Mouse (Mus musculus) cerebellum, adult 9-11 months (tissue): ENCODE data around the gene Zxdc.
A peak's percentile ranks its signal among the peaks of the same experiment; 100 is the strongest.

Source experiments
- DNase-seq: peaks from one replicate; pipeline ENCODE4 v3.0.0; 2022

The Zxdc gene

DNA sequence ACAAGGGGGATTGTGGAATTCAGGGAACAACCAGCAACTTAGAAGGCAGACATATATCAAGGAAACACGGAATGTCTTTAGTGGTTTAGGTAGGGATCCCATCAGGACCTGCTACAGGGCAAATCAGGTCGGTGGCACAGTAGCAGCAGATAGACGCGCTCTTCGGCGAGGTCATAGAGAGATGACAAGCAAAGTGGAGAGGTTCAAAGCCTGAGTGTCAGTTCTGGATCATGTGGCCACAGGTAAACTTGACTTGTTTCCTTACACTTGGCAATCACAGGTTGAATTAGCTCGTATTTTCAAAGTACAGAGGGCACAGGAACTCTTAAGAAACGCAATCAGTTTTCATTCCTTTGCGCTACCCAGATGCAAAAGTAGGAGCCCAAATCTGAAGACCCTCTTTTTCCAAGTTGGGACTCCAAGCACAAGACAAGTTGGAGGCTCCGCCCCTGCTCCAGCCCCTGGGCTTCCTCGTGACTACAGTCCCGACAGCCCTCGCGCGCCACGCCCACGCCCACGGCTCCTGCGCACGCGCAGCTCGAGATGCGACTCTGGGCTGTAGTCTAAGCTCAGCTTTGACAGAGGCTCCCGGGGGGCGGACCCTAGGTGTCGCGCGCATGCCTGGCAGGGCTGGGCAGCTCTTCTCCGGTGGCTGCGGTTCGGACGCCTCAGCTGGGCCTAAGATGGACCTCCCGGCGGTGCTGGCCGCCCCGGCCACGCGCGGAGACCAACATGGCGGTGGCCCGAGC is at the start of gene Zxdc:
Gene Zxdc (plus strand): TSS at position 517 of the 749 bp plus-strand sequence.
- DNase-seq = peak; percentile 99

DNA sequence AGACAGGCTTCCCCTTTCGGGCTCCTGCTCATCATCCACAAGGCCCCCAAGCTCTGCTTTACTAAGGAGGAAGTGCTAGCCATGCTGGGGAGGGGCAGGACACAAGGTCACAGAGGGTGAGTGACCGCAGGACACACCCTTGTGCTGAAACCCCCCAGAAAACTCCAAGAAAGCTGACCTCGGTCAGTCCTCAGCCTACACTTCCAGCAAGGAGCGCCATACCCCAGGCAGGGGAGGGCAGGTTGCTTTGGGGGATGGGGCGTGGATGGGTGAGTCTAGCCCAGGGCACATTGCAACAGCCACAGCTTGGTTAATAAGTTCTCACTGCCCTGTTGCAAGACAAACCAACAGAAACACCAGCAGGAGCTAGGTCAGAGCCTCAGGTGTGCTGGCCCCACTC is 48.9 kb upstream of the Zxdc start:
- no peak for DNase-seq

DNA sequence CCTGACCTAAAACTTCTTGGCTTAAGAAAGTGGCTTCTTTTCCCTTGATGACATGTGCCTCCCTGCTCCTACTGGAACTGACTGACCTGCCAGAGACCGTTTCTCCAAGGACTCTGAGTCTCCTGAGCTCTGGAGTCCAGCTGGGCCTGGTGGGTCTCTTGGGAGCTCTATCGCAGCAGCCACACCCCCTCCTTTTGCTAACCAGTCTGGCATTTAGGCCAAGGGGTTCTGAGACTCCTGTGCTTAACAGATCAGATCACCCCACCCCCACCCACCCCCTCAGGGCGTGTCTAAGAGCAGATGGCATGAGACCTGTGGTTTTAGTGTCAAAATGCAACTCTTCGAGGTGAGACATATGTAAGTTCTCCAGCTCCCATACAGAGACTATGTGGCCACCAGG is 47.5 kb upstream of the Zxdc start:
- no peak for DNase-seq

DNA sequence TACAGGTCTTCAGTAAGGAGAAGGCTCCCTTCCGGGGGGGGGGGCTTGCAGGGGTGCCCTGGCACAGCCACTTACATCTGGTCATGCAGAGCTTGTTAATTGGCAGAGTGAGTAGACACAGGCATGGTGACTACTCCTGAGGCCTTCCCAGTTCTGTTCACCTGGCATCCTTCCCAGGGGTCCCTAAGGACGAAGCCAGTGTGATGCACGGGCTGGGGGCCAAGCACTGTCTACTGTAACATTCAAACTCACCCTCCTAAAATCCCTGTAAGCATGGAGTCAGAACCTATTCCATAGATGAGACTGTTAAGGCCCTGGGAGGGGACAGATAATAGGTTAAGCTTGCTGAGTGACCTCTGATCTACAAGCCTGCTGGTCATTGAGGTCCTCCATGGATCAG is 45.3 kb upstream of the Zxdc start:
- no peak for DNase-seq

DNA sequence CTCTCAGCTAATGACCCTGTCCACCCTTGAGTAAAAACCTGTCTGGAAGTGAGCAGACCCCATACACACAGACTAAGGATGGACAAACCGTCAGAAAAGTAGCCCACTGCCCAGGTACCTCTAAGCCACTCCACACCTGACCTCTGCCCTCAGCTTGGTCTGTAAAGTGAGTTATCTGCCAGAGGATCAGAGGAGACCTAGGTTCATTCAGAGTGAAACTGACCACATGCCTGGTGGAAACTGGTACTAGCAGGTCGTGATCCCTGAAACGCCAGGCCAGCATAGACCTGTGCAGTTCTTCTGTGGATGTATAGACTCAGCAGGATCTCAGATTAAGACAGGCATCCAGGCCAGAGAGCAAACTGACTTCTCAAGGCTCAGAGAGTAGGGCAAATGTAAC is 44.8 kb upstream of the Zxdc start:
- no peak for DNase-seq

DNA sequence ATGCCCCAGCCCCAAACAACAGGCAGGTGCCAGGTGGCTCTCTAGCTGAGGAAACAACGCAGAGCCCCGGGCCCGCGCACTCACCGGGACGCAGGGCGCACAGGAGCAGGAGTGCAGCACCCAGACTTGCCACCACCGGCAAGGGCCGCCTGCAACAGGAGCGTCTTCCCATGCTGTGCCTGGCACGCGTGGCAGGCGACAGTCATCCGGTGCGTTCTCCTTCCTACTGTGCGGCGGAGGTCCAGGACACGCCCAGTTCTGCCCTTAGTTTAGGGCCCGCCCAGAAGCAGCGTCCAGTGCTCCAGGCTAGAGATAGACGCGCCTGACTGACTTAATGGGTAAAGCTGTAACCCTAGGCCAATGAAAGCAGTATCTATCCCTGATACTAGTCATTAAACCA is 44.3 kb upstream of the Zxdc start, which contains the start of gene Chst13:
Gene Chst13 (minus strand): TSS at position 195 of the 400 bp plus-strand sequence.
- no peak for DNase-seq

DNA sequence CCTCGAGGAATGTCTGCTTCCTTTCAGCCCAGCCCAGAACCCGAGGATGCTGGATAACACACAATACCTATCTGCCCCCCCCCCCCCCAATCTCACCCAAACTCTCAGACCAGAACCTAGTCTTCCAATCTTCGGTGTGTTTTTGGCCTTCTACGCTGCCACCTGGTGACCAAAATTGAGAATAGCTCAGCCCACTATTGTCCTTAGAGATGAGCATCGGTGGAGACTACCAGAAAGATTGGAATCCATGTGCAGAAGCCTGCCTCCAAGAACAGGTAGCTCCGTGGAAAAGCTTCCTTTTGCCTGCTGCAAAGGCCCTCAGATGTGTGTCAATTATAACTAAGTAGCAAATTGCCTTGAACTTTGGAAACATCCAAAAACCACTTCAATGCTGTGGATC is 41.6 kb upstream of the Zxdc start:
- DNase-seq = no peak

DNA sequence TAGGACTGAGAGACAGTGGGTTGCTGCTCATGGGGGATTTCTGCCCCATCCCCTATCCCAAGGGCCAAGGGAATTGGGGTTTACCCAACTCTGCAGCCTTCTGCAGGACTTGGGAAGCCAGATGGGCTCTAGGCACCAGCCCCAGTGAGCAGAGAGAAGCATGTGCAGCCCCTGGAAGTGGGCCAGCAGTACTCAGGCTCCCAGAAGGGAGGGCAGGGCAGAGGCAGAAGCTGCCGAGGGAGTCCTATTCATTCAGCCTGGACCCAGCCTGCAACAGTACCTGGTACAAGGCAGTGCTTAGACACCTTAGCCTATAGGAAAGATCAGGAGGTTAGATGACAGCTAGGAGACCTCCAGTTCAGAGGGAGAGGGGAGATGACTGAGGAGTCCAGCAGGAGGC is 39.3 kb upstream of the Zxdc start:
- DNase-seq = peak; percentile 82

DNA sequence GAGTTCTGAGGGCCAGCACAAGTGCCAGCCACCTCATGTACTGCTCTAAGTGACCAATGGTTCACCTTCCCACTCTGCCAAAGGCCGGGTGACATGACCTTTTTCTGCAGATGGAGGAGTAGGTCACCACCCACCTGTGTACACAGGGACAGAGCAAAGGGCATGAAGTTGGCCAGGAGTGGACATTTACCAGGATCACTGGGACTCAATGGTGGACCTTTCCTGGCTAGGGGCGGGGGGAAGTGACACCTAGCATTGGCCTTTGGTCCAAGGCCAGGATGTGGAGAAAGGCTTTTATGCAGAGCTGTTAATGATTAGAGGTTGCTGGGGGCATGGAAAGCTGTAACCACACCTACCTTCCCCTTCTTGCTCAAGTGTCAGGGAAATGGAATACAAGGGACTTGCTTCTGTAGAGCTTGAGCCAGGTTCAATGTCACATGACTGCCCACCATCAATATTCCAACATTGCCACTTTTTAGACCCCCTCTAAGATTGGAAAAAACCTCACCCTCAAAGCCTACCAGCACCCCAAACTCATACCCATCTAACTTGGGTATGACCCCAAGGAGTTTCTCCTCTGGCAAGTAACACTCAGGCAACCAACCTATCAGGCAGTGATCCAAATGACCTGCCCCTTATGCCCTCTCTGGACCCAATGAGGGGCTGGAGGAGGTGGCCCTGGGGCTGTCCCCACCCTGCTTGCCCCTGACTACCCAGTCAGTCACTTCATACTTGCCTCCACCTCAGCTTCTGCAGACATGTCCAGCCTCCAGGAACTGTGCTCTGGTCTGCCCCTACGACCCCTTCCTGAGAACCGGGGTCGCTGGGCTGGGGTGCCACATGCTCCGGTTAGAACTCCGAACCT is 36.5 kb upstream of the Zxdc start, which contains the start of gene Uroc1:
Gene Uroc1 (plus strand): TSS at position 724 of the 865 bp plus-strand sequence.
- DNase-seq = no peak

DNA sequence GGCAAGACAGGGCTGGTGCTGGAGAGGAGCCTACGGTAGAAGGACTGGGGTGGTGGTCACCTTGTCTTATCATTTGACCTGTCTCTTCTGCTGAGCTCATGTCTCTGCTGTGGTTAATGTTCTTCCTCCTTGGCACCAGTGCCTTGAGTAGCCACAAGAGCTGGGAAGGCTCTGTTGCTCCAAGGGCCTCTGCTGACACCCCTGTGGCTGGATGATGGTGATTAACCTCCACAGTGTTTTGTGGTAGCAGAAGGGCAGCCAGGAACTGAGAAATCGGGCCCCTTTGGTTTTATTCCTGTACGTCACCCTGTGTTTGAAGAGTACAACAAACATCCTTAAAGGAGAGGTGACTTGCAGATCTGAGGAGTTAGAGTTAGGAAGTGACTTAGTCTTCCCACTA is 35.0 kb upstream of the Zxdc start:
- DNase-seq = no peak

DNA sequence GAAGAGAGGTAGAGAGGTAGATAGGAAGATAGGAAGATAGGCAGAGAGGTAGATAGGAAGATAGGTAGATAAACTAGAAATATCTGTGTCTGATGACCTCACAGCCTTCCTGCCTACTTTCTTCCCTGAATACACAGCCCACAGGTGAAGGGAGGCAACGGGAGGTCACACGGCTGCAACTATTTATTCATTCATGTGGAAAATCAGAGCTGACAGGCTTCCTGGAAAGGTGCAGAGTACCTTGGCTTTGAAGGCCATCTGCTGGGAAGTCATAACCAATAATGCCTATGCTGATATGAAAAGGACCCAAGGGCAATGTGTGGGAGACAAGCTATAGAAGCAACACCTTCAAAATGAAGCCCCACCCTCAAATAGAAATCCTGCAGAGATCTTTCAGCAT is 26.9 kb upstream of the Zxdc start:
- peak; percentile 71 for DNase-seq

DNA sequence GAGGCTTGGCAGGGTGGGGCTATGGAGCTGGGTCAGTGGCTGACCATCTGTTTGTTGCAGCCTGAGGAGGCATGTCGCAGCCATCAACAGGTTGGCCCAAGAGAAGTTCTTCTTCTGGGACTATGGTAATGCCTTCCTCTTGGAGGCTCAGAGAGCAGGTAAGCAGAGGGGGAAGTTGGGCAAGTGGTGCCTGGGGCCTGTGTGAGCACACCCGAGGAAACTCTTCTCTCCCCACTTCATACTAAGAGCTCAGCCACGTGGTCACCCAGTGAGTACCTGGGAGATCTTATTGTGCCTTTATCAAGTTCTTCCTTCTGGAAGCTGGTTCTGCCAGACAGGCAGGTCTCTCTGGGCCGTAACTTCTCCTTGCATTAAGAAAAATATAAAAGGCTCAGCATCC is 22.1 kb upstream of the Zxdc start:
- no peak for DNase-seq

DNA sequence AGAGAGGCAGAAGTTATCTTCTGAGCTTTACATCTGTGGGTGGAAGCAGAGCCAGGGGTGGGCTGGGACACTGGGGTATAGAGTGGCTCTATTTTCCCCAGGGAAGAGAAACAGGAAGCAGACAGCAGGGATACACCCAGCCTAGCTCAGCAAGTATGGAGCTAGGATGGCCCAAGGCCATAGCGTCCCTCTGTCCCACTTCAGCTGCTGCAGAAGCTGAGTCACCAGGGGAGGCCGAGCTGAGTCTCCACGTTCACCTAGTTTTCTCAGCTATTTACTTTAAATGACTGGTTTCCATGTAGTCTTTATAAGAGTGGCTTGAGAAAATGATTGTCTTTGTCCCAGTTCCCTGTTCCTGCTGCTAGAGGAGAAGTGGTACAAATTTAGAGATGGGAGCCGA is 20.8 kb upstream of the Zxdc start:
- no peak for DNase-seq

DNA sequence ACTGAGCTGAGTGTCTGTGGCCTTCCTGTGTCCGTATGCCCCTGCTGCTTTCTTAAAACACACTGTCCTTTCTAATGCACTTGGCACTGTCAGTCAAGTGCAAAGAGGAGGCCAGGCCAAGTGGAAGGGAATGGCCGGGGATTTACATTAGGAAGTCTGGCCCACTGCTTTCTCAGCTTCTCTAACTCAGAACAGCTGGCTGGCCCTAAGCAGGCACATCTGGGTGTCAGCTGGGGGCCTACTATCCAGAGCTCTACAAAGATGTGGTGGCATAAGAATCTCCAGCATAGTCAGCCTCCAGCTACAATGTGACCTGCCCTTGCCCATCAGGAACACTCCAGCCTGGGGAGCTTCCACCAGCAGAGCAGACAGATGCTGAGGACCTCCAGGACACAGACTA is 19.3 kb upstream of the Zxdc start:
- DNase-seq = no peak

DNA sequence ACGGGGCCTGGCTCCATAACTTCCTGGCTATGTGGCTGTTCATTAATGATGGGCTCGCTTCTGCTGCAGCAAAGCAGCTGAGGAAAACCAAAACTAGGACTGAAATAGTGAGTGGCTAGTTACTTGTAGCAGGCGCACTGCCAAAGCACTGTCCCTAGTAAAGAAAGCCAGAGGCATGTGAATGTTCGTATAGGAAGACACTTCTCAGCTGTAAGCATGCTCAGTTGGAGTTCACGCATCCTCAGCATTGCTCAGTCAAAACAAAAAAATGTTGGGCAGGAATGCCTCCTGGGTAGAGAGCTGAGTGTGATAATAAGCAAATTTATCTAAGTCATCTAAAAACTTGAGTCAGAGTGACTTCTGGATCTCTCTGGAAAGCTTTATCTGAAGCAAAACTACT is 11.2 kb upstream of the Zxdc start:
- no peak for DNase-seq

DNA sequence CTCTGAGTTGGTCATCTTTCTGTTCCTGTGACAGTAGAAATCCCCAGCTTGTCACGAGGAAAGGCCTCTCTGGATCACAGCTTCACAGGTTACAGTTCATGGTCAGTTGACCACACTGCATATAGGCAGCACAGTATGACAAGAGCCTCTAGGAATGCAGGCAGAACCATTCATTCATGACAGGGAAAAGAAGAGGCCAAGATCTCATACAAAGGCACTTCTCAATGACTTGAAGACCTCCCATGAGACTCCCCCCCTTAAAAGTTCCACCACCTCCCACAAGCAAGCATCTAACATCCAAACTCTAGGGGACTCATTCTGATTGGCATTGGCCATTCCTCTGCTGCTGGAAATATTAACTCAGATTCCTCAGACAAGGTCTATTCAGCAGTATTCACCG is 9.8 kb upstream of the Zxdc start:
- no peak for DNase-seq

DNA sequence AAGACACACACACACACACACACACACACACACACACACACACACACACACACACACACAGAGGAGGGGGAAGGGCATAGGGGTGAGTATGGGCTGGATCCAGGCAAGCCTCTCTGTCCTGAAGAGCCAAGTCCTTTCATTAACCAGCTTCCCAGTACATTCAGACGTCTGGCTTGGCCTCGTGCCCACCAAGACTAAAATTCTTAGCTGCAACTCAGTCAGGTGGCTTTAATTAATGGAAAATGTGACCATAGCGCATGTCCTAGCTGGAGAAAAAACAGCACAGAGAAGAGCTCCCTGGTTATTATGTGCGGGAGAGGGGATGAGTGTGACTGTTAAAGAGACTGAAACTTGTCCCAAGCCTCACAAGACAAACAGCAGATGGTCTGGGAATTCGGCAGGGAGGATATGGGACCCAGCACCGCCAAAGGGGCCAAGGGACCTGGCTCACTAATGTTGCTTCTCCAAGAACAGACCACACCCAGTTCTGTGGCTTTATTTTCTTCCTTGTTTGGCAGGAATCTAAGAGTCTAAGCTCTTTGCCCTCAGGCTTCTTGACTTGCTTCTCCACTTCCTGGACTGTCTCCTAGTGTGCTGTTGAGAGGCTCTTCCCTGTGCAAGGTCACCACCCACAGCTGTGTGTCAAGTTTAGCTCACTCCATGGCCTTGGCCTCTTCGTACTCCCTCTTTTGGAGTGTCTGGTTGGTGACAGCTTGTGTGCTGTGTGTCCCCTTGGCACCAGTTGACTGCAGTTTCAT is 9.1 kb upstream of the Zxdc start:
- no peak for DNase-seq

DNA sequence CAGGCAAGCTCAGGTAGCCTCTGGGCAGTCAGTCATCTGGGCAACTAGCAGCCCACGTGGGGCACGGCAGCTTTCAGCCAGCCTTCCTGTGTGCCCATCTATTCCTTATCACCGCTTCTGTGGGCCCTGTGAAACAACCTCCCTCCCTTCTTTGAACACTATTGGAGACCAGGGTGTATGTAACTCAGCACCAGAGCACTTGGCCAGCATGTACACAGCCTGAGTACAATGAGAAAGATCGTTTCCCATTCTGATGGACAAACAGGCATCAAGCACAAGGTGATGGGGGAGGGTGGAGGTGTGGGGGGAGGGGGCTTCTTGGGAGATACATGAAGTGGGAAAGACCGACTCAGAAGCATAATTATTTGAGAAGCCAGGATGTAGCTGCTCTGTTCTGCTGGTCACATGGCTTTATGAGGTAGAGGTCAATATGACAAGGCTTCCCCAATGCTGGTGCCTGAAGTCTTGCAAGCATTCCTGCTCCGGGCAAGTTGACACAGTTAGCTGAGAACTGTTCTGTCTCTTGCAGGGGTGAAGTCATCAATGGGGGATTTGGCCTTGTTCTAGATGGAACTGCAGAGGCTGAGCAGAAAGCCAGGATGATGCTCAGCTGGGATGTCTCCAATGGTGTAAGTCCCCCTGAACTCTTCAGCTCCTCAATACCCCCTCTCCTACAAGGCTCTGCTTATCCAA is 8.2 kb upstream of the Zxdc start:
- no peak for DNase-seq

DNA sequence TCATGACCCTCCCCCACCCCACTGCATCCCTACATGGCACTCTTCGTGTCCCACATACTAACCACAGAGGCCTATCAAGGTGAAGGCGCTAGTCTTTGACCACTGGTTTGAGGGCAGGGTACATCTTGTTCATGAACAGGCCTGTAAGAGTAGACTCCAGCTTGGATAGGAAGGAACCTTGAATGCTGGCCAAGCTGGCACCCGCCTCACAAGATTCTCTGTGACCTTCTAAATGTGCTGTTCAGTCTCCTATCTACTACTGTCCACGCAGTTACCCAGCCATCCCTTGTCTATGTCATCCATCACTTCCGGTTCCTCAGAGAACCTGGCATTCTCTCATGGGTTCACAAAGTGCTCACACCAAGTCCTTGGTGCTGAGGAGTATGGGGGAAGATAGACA is 6.0 kb upstream of the Zxdc start:
- no peak for DNase-seq

DNA sequence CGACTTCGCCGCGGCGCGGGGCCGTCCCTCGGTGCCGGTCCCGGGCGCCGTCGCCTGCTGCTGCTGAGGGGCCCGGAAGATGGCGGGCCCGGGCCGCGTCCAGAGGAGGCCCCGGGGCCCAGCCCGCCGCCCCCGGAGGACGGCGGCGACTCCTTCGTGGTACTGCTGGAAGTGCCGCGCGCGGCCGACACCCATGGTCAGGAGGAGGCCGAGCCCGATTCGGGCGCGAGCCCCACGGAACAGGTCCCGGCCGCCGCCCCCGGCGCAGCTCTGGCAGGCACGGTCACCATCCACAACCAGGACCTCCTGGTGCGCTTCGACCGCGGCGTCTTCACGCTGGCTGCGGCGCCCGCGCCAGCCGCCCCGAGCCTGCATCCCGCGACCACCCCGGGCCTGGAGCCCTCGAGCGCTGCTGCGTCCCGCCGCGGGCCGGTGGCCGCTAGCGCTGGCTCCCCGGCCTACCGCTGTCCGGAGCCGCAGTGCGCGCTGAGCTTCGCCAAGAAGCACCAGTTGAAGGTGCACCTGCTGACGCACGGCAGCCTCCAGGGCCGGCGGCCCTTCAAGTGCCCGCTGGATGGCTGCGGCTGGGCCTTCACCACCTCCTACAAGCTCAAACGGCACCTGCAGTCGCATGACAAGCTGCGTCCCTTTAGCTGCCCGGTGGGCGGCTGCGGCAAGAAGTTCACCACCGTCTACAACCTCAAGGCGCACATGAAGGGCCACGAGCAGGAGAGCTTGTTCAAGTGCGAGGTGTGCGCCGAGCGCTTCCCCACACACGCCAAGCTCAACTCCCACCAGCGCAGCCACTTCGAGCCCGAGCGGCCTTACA is 647 bp downstream of the Zxdc start:
- DNase-seq = peak; percentile 57

DNA sequence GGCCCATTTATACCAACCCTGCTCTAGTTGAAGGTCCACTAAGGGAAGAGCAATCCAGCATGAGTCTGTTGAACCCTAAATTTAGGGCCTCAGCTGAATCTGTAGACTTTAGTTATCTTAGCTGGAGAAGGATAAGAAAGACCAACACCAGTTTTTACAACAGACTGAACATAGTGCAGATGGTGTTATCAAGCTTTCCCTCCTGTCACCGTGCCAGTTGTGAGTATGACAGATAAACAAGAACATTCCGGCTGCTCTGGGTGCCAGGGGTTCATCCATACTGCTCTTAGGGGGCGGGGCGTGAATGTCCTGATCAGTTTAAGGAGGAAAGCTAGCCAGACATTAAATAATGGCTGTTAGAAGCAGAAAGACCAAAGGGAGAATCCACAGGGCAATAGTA is 5.4 kb downstream of the Zxdc start:
- DNase-seq = no peak

DNA sequence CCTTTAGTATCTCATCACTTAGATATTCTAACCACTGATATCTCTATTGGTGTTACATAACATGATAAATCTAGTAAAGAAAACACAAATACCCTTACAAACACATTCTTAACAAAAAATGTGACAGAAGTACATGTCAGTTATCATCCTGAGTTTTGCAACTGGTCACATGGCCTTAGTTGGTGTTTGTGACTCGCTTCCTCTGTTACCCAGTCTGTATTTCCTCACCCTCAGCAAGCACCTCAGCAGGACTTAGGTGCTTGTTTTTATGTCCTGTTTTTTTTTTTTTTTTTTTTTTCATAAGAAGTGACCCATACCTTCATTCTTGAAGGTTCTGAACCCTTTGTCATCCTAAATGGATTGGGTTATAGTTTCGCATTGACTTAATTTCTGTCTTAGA is 8.4 kb downstream of the Zxdc start:
- DNase-seq = no peak
